Mouse (Mus musculus) forebrain, embryonic 13.5 days (tissue): ENCODE results near the gene Cebpzos. TPM values are rescaled to one million over a fixed set of nuclear protein-coding genes. Genes with fewer than 3 reads are reported as not detected.
A peak's percentile ranks its signal among the peaks of the same experiment; 100 is the strongest.

Experiments
- ATAC-seq: fragments of 200-750 bp; cut with Nextera tagmentation; 2 replicates; pipeline ENCODE4 v1.8.0; 2017
- H3K27ac ChIP-seq: fragments of 300-500 bp; sonication (generic); 2 replicates; pipeline ENCODE4 v1.5.1; 2015; ENCODE audit warnings: inconsistent platforms, mild to moderate bottlenecking, moderate library complexity
- H3K27me3 ChIP-seq: fragments of 300-500 bp; sonication (generic); 2 replicates; pipeline ENCODE4 v1.6.1; 2015; ENCODE audit warnings: mild to moderate bottlenecking, inconsistent platforms
- H3K36me3 ChIP-seq: fragments of 300-500 bp; sonication (generic); 2 replicates; pipeline ENCODE4 v1.6.1; 2015; ENCODE audit warnings: mild to moderate bottlenecking, inconsistent platforms; ENCODE audit not compliant: poor library complexity, severe bottlenecking
- H3K4me1 ChIP-seq: fragments of 300-500 bp; sonication (generic); 2 replicates; pipeline ENCODE4 v1.6.1; 2015; ENCODE audit warnings: inconsistent platforms
- H3K4me2 ChIP-seq: fragments of 300-500 bp; sonication (generic); 2 replicates; pipeline ENCODE4 v1.6.1; 2015; ENCODE audit warnings: inconsistent platforms, mild to moderate bottlenecking, moderate library complexity
- H3K4me3 ChIP-seq: fragments of 300-500 bp; sonication (generic); 2 replicates; pipeline ENCODE4 v1.5.1; 2015; ENCODE audit warnings: mild to moderate bottlenecking, inconsistent platforms
- H3K9ac ChIP-seq: fragments of 300-500 bp; sonication (generic); 2 replicates; pipeline ENCODE4 v1.6.1; 2015; ENCODE audit warnings: mild to moderate bottlenecking, inconsistent platforms
- H3K9me3 ChIP-seq: fragments of 300-500 bp; sonication (generic); replicated peaks from 2 replicates; pipeline ENCODE4 v1.6.1; 2016; ENCODE audit warnings: inconsistent platforms
- WGBS: fragments of 180-500 bp; shearing (Covaris S2); methylation state at CpG from one replicate; pipeline ENCODE4 v1.1.7; 2015; 5-methylcytosine and 5-hydroxymethylcytosine counted together
- polyA plus RNA-seq: library from polyadenylated mRNA; unstranded; fragments of >200 nt; fragmentation: Nextera tagmentation; extraction: Ambion mirVana; gene quantifications from 2 replicates; pipeline ENCODE4 v1.2.1, GENCODE M21; 2015

Gene Cebpzos
- polyA plus RNA-seq, result 114 and 133 TPM in 2 replicates

DNA sequence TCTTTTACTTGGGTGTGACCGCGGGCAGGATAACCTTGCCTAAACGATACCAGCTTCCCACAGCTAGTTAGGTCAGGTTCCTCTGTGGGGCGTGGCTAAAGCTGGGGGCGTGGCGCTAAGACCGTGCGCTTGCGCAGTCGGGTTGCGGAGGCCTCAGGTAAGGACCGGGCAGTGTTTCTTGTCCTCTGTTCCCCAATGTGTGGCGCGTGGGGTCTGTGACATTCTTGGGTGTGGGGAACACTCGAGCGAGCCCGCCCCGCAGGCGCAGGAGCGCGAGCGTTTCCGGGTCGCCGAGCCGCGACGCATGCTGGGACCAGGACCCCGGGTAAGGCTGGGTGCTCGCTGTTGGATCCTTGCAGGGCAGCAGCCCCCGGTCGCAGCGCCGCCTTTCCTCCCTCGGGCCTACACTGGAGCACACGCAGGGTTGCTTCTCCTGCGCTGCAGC is at the start of gene Cebpzos:
TSS of gene Cebpzos (plus strand) at position 132 of the 445 bp plus-strand sequence.
- Histone ChIP-seq H3K9ac (peak within 1 kb of the TSS; percentile 78), H3K4me3 (peak within 1 kb of the TSS; percentile 65), H3K9me3 (no peaks in the 10 kb centered on the region), H3K27me3 (no peaks in the 10 kb centered on the region), H3K4me1 (peaks cover 20% of the 10 kb centered on the region), H3K27ac (peak within 1 kb of the TSS; percentile 75), H3K36me3 (peaks cover 25% of the 10 kb centered on the region), H3K4me2 (peak within 1 kb of the TSS; percentile 77)
- ATAC-seq, result peak; percentile 93
- under 1% methylated on average over 37 of the region's 37 CpGs for WGBS

DNA sequence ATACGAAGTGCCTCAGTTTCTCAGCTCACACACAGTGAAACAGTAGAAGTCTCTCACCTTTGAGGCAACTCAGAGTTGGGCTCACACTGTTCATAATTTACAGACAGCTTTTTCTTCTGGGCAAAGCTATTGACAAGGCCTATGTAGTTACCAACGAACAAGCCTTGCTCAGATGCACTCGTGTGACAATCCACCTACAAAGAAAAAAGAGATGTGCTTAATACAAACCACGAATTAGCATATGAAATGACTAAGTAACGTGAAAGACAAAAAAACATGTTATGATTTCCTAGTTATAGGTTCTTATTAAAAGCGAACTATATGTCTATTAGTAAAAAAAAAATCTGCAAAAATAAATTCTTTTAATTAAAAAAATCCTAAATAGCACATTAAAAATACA is 42.4 kb upstream of the Cebpzos start:
- Histone ChIP-seq H3K27ac (no peak overlapping the region), H3K4me1 (no peaks in the 10 kb centered on the region), H3K9me3 (no peaks in the 10 kb centered on the region), H3K4me2 (no peak overlapping the region), H3K9ac (no peak overlapping the region), H3K4me3 (no peak overlapping the region), H3K27me3 (no peaks in the 10 kb centered on the region), H3K36me3 (0 out of 2 replicates have a peak, but pooled peaks cover 3% of the 10 kb centered on the region)
- WGBS, result 86% methylated on average over 6 of the region's 6 CpGs
- no peak for ATAC-seq

DNA sequence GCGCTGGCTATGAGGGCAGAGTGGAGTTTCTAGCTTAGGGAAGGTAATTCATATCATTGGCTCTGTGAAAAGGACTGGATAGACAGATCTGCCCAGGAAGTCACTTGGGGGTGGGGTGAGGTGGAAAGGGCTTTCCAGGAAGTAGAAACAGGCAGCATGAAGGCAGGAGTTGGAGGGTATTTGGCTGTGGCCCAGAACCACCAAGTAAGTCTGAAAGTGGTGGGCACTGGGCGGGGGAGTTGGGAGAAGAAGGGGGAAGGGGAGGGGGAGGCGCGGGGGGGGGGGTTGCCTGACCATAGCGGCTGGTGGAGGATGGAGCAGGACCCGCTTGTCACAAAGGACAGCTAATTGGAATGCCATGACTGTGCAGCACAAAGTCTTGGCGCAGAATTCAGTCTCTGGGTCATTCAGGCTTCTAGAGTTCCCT is 34.4 kb upstream of the Cebpzos start:
- Histone ChIP-seq H3K4me3 (peak overlapping the region; percentile 48), H3K9me3 (no peaks in the 10 kb centered on the region), H3K27me3 (no peaks in the 10 kb centered on the region), H3K36me3 (0 out of 2 replicates have a peak, but pooled peaks cover 3% of the 10 kb centered on the region), H3K4me2 (peak overlapping the region; percentile 78), H3K27ac (no peak overlapping the region), H3K4me1 (peaks cover 17% of the 10 kb centered on the region; the same call in 1 of the 2 replicates), H3K9ac (peak overlapping the region; percentile 70)
- 16% methylated on average over 5 of the region's 7 CpGs for WGBS
- peak; percentile 82 for ATAC-seq

DNA sequence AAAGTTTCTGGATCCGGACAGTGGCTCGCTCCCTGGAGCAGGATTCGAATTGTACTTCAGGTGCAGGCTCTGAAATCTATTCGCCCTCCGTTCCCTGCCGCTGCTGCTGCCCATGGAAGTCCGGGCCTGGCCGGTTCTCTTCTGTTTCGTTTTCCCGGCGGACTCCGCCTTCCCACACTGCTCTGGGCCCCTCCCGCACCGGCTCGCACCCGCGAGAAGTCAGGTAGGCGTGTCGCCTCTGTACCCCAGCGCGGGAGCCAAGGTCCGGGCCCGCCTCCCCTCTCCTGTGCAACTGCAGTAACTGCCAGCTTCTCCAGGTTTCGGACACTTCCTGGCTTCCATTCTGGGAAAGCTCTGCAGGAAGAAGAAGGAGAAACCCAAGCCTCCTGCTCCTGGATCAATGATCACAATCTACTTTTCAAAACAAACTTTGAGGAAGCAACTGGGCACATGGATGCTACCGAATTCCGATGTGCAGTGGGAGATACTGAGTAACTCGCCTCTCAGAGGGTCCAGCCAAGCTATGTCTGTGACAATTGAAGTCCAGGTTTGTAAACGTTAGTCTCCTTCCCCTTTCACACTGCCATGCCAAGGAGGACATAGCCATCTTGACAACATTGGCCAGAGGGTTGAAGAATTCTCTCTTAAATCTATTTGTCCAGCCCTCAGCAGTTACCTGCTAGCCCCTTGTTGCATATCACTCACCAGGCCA is 33.7 kb upstream of the Cebpzos start, which contains the start of gene Eif2ak2:
TSS of gene Eif2ak2 (minus strand) at position 173 of the 712 bp plus-strand sequence.
- 2% methylated on average over 28 of the region's 28 CpGs for WGBS
- Histone ChIP-seq H3K9me3 (no peaks in the 10 kb centered on the region), H3K27ac (no peak within 1 kb of the TSS), H3K27me3 (no peaks in the 10 kb centered on the region), H3K4me1 (peaks cover 17% of the 10 kb centered on the region; the same call in 1 of the 2 replicates), H3K36me3 (0 out of 2 replicates have a peak, but pooled peaks cover 3% of the 10 kb centered on the region), H3K9ac (peak within 1 kb of the TSS; percentile 70), H3K4me3 (peak within 1 kb of the TSS; percentile 48), H3K4me2 (peak within 1 kb of the TSS; percentile 78)
- ATAC-seq, result peak; percentile 94

DNA sequence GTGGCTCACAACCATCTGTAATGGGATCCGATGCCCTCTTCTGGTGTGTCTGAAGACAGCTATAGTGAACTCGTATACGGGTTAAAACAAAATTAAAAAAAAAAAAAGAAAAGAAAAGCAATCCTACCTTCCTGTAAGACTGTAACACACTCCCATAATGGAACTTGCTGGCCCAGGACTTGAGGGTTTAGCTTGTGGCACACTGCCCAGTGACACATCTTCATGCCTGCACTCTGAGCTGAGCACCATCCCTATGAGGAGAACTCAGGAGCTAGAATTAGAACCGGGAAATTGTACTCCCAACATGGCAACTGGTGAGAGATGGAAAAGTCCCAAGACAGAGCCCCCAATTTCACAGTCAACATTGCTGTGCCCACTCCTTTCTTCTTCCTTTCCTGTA is 33.0 kb upstream of the Cebpzos start:
- Histone ChIP-seq H3K4me3 (no peak overlapping the region), H3K36me3 (no peaks in the 10 kb centered on the region), H3K9ac (no peak overlapping the region), H3K27me3 (no peaks in the 10 kb centered on the region), H3K4me1 (peaks cover 17% of the 10 kb centered on the region; the same call in 1 of the 2 replicates), H3K9me3 (no peaks in the 10 kb centered on the region), H3K4me2 (no peak overlapping the region), H3K27ac (no peak overlapping the region)
- ATAC-seq, result no peak
- WGBS, result 91% methylated on average over 4 of the region's 4 CpGs

DNA sequence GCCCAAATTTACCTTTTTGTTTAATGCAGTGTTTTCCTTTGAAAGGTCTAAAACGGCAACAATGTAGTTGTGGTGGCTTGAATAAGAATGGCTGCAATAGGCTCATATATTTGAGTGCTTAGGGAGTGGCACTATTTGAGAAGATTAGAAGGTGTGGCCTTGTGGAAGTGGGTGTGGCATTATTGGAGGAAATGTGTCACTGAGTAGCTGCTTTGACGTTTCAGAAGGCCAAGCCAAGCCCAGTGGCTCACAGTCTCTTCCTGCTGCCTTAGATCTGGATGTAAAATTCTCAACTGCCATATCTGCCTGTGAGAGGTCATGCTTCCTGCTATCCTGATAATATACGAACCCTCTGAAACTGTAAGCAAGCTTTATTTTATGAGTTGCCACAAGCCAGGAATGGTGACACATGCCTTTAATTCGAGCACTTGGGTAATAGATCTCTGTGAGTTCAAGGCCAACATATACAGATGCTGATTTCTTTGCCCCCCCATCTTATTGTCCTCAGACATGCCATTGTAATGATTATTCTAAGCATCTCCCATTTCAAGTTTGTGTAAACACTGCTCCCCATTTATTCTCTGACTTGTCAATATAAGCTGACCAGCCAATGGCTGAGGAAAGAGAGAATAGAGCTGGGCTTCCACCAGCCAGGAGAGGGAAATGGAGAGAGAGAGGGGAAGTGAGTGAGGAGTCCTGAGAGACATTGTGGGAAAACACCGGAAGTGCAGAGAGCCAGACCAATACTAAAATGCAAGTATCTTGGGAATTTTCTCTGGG is 30.8 kb upstream of the Cebpzos start:
- H3K27ac ChIP-seq, result no peak overlapping the region
- H3K9ac ChIP-seq, result no peak overlapping the region
- 86% methylated on average over 5 of the region's 5 CpGs for WGBS
- no peaks in the 10 kb centered on the region for H3K27me3 ChIP-seq
- H3K4me2 ChIP-seq, result no peak overlapping the region
- no peak overlapping the region for H3K4me3 ChIP-seq
- H3K9me3 ChIP-seq, result no peaks in the 10 kb centered on the region
- no peak for ATAC-seq
- peaks cover 17% of the 10 kb centered on the region; the same call in 1 of the 2 replicates for H3K4me1 ChIP-seq
- H3K36me3 ChIP-seq, result no peaks in the 10 kb centered on the region

DNA sequence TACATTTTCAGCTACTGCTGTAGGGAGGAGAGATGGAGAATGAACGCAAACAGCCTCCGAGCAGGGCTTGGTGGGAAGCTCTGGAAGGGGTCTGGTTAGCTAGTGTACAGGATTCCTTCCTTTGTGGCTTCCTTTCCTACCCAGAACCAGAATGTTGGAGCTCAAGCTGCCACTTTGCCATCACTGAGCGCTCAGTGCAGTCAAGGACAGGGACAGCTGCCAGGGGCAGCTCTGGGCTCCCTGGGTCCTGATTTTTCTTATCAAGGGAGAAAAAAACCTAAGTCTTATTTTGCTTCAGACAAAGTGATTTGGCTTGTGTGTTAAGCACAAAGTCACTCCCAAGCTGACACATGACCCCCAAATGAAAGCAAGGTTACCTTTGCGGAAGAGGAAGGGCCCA is 27.7 kb upstream of the Cebpzos start:
- 87% methylated on average over 4 of the region's 4 CpGs for WGBS

DNA sequence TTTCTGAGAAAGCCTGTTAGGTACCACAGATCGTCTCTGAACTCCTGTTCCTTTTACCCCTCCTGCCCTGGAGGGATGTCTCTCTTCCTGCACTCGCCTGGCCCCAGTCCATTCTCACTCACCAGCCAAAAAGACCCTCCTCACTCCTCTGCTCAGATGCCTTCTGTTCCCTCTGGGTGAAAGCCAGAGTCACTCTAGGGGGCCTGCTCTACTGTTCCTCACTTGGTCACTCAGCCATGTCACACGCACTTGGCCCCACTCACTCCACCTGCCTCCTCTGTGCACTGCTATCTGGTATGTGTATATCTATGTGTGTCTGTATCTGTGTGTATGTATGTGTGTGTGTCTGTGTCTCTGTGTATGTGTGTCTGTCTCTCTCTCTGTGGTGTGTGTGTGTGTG is 27.1 kb upstream of the Cebpzos start:
- Histone ChIP-seq H3K4me2 (no peak overlapping the region), H3K9ac (no peak overlapping the region), H3K4me1 (no peaks in the 10 kb centered on the region), H3K27me3 (no peaks in the 10 kb centered on the region), H3K4me3 (no peak overlapping the region), H3K9me3 (no peaks in the 10 kb centered on the region), H3K36me3 (no peaks in the 10 kb centered on the region), H3K27ac (no peak overlapping the region)
- ATAC-seq, result no peak; the same call in 1 of the 2 replicates
- 49% methylated on average over 3 of the region's 3 CpGs for whole genome bisulfite sequencing

More for the DNA sequence above, 27.7 kb upstream of the Cebpzos start:
- no peak overlapping the region for H3K4me3 ChIP-seq
- H3K9me3 ChIP-seq, result no peaks in the 10 kb centered on the region
- H3K4me2 ChIP-seq, result no peak overlapping the region
- H3K36me3 ChIP-seq, result no peaks in the 10 kb centered on the region
- ATAC-seq, result no peak
- no peaks in the 10 kb centered on the region for H3K4me1 ChIP-seq
- H3K27me3 ChIP-seq, result no peaks in the 10 kb centered on the region
- H3K27ac ChIP-seq, result no peak overlapping the region
- no peak overlapping the region for H3K9ac ChIP-seq

DNA sequence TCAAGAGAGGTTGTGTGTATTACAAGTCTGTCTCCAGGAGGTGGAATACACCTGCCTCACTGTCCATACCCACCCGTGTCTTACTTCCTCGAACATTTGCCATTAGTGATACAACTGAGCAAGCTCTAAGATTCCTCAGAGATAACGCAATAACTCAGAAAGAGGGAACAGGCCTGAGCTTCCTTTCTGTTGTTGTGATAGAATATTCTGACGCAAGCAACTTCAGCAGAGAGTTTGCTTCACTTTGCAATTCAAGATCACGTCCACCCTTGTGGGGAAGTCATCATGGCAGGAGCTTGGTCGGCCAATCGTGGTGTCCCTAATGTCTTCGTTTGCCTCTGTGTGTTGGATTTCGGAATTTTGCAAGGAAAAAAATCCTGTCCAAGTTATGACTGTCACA is 25.3 kb upstream of the Cebpzos start:
- no peak overlapping the region for H3K27ac ChIP-seq
- 86% methylated on average over 9 of the region's 9 CpGs for WGBS

DNA sequence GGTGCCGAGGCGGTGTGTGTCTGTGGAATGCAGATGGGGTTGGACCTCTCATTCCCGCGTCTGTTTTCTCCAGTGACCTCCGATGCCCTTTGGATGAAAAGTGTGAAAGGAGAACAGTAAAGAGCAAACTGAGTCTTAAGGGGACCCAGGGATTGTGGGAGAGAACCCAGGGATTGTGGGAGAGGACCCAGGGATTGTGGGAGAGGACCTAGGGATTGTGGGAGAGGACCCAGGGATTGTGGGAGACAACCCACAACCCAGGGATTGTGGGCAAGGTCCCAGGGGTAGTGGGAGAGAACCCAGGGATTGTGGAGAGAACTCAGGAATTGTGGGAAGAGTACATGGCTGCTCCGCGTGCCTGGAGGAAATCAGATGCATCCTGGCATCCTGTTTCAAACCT is 21.3 kb upstream of the Cebpzos start:
- 82% methylated on average over 7 of the region's 7 CpGs for WGBS
- Histone ChIP-seq H3K9ac (no peak overlapping the region), H3K36me3 (no peaks in the 10 kb centered on the region), H3K4me1 (peaks cover 3% of the 10 kb centered on the region; the same call in 1 of the 2 replicates), H3K4me2 (no peak overlapping the region), H3K27me3 (no peaks in the 10 kb centered on the region), H3K4me3 (no peak overlapping the region), H3K27ac (no peak overlapping the region), H3K9me3 (no peaks in the 10 kb centered on the region)
- no peak for ATAC-seq

More for the DNA sequence above, 25.3 kb upstream of the Cebpzos start:
- Histone ChIP-seq H3K9me3 (no peaks in the 10 kb centered on the region), H3K36me3 (no peaks in the 10 kb centered on the region), H3K4me2 (no peak overlapping the region), H3K9ac (no peak overlapping the region), H3K27me3 (no peaks in the 10 kb centered on the region), H3K4me1 (peaks cover 3% of the 10 kb centered on the region; the same call in 1 of the 2 replicates), H3K4me3 (no peak overlapping the region)
- no peak for ATAC-seq

DNA sequence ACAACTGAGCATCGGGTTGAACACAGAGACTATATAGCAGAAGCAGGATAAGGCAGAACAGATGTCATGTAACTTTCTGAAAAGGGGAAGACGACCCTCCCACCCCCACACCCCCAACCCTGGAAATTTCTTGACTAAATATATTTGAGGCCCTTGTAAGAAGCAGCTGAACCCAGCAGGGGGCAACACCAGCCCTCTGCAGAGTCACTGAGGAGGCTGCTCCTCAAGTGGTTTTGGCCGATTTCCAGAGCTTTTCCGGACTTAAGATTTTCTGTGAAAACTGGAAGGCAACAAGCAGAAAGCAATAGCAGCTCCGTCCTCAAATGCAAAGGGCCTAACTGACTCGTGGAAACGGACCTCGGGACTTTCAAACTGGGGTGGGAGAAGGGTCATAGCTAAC is 20.9 kb upstream of the Cebpzos start:
- WGBS, result 39% methylated on average over 8 of the region's 8 CpGs
- Histone ChIP-seq H3K9ac (no peak overlapping the region), H3K4me1 (peaks cover 3% of the 10 kb centered on the region; the same call in 1 of the 2 replicates), H3K4me3 (no peak overlapping the region), H3K36me3 (no peaks in the 10 kb centered on the region), H3K4me2 (peak overlapping the region; percentile 27; the same call in 1 of the 2 replicates), H3K27ac (no peak overlapping the region), H3K27me3 (no peaks in the 10 kb centered on the region), H3K9me3 (no peaks in the 10 kb centered on the region)
- ATAC-seq, result no peak

DNA sequence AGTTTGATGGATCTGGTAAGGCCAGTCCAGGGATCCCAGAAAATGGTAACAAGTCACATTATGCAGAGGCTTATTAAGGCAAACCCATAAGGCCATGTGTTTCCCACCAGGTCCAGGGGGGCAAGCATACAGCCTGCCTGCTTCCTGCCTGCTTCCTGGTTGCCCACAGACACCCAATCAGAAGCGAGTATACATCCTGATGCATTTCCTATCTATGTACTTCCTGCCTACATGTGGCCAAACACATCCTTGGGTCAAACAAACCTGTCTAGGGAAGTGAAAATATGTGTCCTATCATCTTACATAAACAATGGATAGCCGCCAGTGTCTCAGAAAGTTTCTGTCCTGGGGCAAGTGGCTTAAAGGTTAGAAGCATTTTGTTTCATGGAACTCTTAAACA is 13.1 kb upstream of the Cebpzos start:
- no peaks in the 10 kb centered on the region for H3K9me3 ChIP-seq
- H3K27ac ChIP-seq, result no peak overlapping the region
- no peak overlapping the region for H3K4me2 ChIP-seq
- no peak for ATAC-seq
- H3K9ac ChIP-seq, result no peak overlapping the region
- no peak overlapping the region for H3K4me3 ChIP-seq
- H3K27me3 ChIP-seq, result no peaks in the 10 kb centered on the region
- H3K4me1 ChIP-seq, result no peaks in the 10 kb centered on the region
- H3K36me3 ChIP-seq, result no peaks in the 10 kb centered on the region
- WGBS, result 83% methylated on average over 2 of the region's 2 CpGs
